Mouse (Mus musculus) stomach, embryonic 16.5 days (tissue): ENCODE measurements around the gene Olfr1344. TPM values are rescaled to one million over a fixed set of nuclear protein-coding genes. Genes with fewer than 3 reads are reported as not detected.

Experiments
- ATAC-seq: fragments of 200-750 bp; cut with Nextera tagmentation; 2 replicates; pipeline ENCODE4 v1.8.0; 2017; ENCODE audit warnings: moderate number of reproducible peaks, moderate TSS enrichment; ENCODE audit not compliant: insufficient read depth, low FRiP score
- H3K27ac ChIP-seq: fragments of 300-500 bp; sonication (generic); 2 replicates; pipeline ENCODE4 v1.5.1; 2014; ENCODE audit warnings: low read length
- H3K27me3 ChIP-seq: fragments of 300-500 bp; sonication (generic); 2 replicates; pipeline ENCODE4 v1.6.1; 2014; ENCODE audit warnings: low read length, control low read depth, mixed read lengths; ENCODE audit not compliant: control insufficient read depth, insufficient read depth
- H3K36me3 ChIP-seq: fragments of 300-500 bp; sonication (generic); 2 replicates; pipeline ENCODE4 v1.6.1; 2014; ENCODE audit warnings: low read length; ENCODE audit not compliant: control insufficient read depth, insufficient read depth
- H3K4me1 ChIP-seq: fragments of 300-500 bp; sonication (generic); 2 replicates; pipeline ENCODE4 v1.6.1; 2014; ENCODE audit warnings: low read length, control low read depth, mixed read lengths; ENCODE audit not compliant: control insufficient read depth, insufficient read depth
- H3K4me2 ChIP-seq: fragments of 300-500 bp; sonication (generic); 2 replicates; pipeline ENCODE4 v1.6.1; 2014; ENCODE audit warnings: low read depth, low read length, mixed read lengths
- H3K4me3 ChIP-seq: fragments of 300-500 bp; sonication (generic); replicated peaks from 2 replicates; pipeline ENCODE4 v1.5.1; 2014; ENCODE audit warnings: mild to moderate bottlenecking, low read length
- H3K9ac ChIP-seq: fragments of 300-500 bp; sonication (generic); 2 replicates; pipeline ENCODE4 v1.6.1; 2014; ENCODE audit warnings: low read length
- H3K9me3 ChIP-seq: fragments of 300-500 bp; sonication (generic); replicated peaks from 2 replicates; pipeline ENCODE4 v1.6.1; 2016; ENCODE audit warnings: low read length, control low read depth; ENCODE audit not compliant: control insufficient read depth
- WGBS: fragments of 180-500 bp; shearing (Covaris S2); extraction: QIAGEN DNeasy Blood & Tissue Kit; methylation state at CpG from one replicate; pipeline ENCODE4 v1.1.7; 2014; 5-methylcytosine and 5-hydroxymethylcytosine counted together
- polyA plus RNA-seq: library from polyadenylated mRNA; unstranded; fragments of >200 nt; fragmentation: Nextera tagmentation; extraction: Ambion mirVana; gene quantifications from 2 replicates; pipeline ENCODE4 v1.2.1, GENCODE M21; 2015

Olfr1344 gene
- not detected in 2 replicates for polyA plus RNA-seq

DNA sequence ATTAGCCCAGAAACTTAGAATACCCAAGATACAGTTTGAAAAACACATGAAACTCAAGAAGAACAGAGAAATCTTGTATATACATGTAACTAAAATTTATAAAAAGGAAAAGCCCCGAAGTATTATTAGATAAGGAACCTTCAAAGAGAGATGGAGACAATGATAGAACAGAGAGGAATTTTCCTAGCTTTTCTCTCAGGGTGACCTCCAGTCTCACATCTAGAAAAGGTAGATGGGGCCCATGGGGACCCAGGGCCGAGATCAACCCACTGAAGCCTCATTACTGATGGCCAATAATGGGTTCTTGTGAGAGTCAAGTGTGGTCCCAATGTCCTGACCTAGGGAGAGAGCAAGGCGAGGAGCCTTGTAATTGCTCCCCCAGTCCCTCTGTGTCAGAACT, at the start of gene Olfr1344:
Olfr1344 (plus strand) TSS at position 301 of the 400 bp plus-strand sequence.
- ATAC-seq: no peak
- 78% methylated on average over 3 of the region's 3 CpGs for WGBS
- H3K36me3 ChIP-seq: no peaks in the 10 kb centered on the region

DNA sequence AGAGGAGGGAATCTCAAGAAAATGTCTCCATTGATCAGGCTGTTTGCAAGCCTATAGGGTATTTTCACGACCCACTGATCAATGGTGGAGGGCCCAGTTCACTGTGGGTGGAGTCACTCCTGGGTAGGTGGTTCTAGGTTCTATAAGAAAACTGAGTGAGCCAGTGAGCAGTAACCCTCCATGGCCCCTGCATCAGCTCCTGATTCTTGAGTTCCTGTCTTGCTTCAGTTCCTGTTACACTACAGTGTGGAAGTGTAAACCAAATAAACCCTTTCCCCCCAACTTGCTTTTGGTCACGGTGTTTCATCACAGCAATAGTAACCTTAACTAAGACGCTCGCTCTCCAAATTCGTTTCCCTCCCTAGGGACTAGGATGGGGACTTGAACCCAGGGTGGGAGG, 49.5 kb upstream of the Olfr1344 start:
- no peaks in the 10 kb centered on the region for H3K27me3 ChIP-seq
- no peaks in the 10 kb centered on the region for H3K9me3 ChIP-seq
- H3K36me3 ChIP-seq: 0 out of 2 replicates have a peak, but pooled peaks cover 5% of the 10 kb centered on the region
- no peak overlapping the region for H3K4me3 ChIP-seq
- ATAC-seq: no peak
- 81% methylated on average over 5 of the region's 5 CpGs for WGBS
- no peak overlapping the region for H3K4me2 ChIP-seq
- H3K27ac ChIP-seq: no peak overlapping the region
- peaks cover 2% of the 10 kb centered on the region; the same call in 1 of the 2 replicates for H3K4me1 ChIP-seq
- H3K9ac ChIP-seq: no peak overlapping the region

More for the DNA sequence above, at the start of gene Olfr1344:
- Histone ChIP-seq H3K27ac (no peak within 1 kb of the TSS), H3K9me3 (no peaks in the 10 kb centered on the region), H3K9ac (no peak within 1 kb of the TSS), H3K4me2 (no peak within 1 kb of the TSS), H3K4me1 (no peaks in the 10 kb centered on the region), H3K4me3 (no peak within 1 kb of the TSS), H3K27me3 (no peaks in the 10 kb centered on the region)

DNA sequence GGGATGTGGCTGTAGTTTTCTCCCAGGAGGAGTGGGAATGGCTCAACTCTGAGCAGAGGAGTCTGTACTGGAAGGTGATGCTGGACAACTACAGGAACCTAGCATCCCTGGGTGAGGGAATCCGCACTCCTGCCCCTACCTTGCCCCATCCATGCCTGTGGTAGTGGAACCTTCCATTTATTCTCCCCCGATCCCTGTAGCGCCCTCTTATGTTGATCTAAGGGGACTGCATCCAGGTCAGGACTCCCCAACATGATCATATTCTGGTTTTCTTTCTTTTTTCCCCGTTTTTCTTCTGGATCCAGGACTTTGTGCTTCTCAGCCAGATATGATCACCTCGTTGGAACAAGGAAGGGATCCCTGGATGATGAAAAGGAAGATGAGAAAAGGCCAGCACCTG, 49.0 kb upstream of the Olfr1344 start:
- no peak for ATAC-seq
- H3K27ac ChIP-seq: no peak overlapping the region
- 0 out of 2 replicates have a peak, but pooled peaks cover 5% of the 10 kb centered on the region for H3K36me3 ChIP-seq
- H3K9me3 ChIP-seq: no peaks in the 10 kb centered on the region
- no peak overlapping the region for H3K9ac ChIP-seq
- H3K4me3 ChIP-seq: no peak overlapping the region
- H3K27me3 ChIP-seq: no peaks in the 10 kb centered on the region
- no peaks in the 10 kb centered on the region for H3K4me1 ChIP-seq
- no peak overlapping the region for H3K4me2 ChIP-seq
- 75% methylated on average over 5 of the region's 5 CpGs for WGBS

DNA sequence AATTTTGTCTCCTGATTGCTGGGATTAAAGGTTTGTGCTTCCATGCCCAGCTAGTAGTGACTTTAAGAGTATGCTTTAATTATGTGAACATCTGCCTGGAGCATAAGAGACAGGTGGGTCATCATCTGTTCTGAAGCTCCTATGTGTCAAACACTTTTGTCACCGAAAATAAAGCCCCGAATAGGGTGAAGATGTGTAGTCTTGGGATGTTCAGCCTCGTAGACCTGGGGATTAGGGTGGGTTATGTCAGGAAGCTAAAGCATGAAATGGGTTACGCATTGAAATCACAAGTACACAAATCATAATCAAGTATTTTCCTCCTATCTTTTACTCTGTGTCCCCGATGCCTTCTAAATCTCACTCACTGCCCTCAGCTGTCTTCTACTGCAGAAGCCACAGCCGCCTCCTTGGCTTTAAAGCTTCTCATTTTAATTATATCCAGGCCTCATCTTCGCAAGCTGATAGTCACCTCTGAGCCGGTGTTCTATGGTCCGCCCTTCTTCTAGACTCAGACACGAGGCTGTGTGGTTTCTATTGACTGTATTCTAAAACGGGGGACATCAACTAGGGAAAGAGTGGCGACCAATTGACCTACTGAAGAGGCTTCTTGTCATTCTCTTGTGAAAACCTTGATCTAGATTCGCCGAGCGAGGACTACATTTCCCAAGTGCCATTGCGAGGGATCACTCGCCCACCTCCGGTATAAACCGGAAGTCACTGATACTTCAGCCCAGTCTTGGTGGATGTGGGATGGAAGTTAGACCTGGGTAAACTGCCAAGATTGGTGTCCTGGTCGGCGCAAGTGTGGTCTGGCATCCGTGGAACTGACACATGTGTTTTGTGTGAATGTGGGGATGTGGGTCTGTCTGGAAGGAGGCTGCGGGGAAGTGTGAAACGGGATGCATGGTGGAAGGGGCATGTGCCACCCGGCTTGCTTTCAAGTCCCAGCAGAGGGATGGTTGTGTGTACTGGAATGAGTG, 40.2 kb upstream of the Olfr1344 start, which contains the start of gene Smim17:
Smim17 (plus strand) TSS at position 720 of the 980 bp plus-strand sequence.
- Histone ChIP-seq H3K27me3 (no peaks in the 10 kb centered on the region), H3K4me1 (no peaks in the 10 kb centered on the region), H3K4me3 (peak within 1 kb of the TSS; percentile 55), H3K4me2 (peak within 1 kb of the TSS; percentile 65), H3K36me3 (no peaks in the 10 kb centered on the region), H3K27ac (no peak within 1 kb of the TSS), H3K9ac (peak within 1 kb of the TSS; percentile 68), H3K9me3 (no peaks in the 10 kb centered on the region)
- 25% methylated on average over 25 of the region's 25 CpGs for WGBS
- ATAC-seq: peak; percentile 60; the same call in 1 of the 2 replicates

DNA sequence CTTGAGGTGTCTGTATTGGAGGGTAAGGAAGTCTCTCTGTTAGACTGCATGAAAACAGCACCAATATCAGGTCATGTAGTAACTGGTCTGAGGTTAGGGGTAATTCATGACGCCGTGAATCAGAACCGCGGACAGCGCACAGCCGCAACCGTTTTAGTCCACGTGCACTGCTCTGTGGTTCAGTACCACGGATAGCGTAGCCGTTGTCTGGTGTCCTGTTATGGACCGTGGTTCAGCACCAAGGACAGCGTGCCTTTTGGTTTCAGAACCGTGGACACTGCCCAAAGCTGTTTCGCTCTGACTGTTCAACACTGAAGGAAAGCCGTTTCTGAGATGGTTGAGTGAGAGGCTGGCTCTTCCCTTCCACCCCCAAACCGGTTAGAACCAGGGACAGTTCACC, 28.4 kb upstream of the Olfr1344 start, which contains the start of gene Gm20715:
Gm20715 (plus strand) TSS at position 235 of the 400 bp plus-strand sequence.
- ATAC-seq: peak; percentile 94
- H3K27me3 ChIP-seq: no peaks in the 10 kb centered on the region
- H3K9ac ChIP-seq: no peak within 1 kb of the TSS
- H3K4me3 ChIP-seq: no peak within 1 kb of the TSS
- 0% methylated on average over 17 of the region's 17 CpGs for WGBS
- no peaks in the 10 kb centered on the region for H3K36me3 ChIP-seq
- H3K9me3 ChIP-seq: no peaks in the 10 kb centered on the region
- no peak within 1 kb of the TSS for H3K4me2 ChIP-seq
- H3K27ac ChIP-seq: no peak within 1 kb of the TSS
- H3K4me1 ChIP-seq: no peaks in the 10 kb centered on the region

DNA sequence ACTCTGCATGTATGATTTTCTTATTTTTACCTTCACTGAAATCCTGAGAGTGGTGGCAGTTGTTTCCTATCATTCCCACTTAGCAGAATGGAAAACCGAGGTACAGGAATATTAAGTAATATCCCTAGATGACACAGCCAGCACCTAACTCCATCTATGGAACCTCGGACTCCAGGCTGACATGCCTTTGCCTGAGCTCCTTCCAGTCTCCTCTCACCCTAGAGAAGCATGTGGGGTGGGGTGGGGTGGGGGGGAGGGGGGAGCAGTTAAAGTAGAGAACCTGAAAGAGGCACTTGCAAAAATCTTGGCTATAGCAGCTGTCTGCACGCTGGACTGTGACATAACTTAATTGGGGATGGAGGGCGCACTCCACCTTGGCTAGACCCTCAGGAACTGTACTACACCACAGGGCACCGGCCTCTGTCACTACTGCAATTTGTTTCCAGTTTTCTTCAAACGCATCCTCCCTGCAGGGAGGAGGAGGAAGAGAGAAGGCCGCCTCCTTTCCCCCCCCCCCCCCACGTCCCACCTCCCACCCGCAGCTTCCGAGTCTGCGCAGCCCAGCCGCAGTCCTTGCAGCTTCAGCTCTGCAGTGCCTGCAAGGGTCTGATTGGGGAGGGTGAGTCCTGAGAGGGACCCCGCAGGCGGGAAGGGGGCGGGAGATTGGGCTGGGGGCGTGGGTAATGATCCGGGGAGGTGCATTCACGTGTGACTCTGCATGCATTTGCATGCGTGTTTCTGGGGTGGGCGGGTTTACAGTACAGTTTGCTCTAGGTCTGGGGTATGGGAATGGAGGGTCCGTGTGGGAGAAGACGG, 23.7 kb upstream of the Olfr1344 start:
- H3K4me2 ChIP-seq: no peak overlapping the region
- WGBS: 5% methylated on average over 22 of the region's 22 CpGs

DNA sequence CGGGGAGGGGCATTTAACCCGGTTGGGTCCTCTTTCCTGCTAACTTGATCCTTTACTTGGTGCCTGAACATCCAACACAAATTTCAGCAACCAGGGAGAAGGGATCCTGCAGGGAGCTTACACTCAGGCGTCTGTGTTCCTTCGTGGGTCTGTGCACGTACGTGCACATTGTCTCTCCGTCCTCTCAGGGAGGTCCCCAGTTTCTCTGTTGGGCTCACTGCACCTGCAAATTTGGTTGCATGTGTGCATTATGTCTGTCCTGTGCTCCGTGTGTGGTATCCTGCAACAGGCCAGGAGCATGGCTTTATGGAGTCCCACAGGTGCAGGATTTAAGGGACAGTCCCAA, 23.1 kb upstream of the Olfr1344 start:
- ATAC-seq: no peak
- Histone ChIP-seq H3K9ac (no peak overlapping the region), H3K4me3 (no peak overlapping the region), H3K27me3 (no peaks in the 10 kb centered on the region), H3K36me3 (no peaks in the 10 kb centered on the region), H3K27ac (no peak overlapping the region), H3K9me3 (no peaks in the 10 kb centered on the region), H3K4me1 (no peaks in the 10 kb centered on the region), H3K4me2 (no peak overlapping the region)
- WGBS: 24% methylated on average over 8 of the region's 8 CpGs

More for the DNA sequence above, 23.7 kb upstream of the Olfr1344 start:
- Histone ChIP-seq H3K4me1 (no peaks in the 10 kb centered on the region), H3K9ac (no peak overlapping the region), H3K36me3 (no peaks in the 10 kb centered on the region), H3K9me3 (no peaks in the 10 kb centered on the region), H3K4me3 (no peak overlapping the region), H3K27ac (no peak overlapping the region), H3K27me3 (no peaks in the 10 kb centered on the region)
- ATAC-seq: 0 out of 2 replicates have a peak, but pooled peaks have one; percentile 13

DNA sequence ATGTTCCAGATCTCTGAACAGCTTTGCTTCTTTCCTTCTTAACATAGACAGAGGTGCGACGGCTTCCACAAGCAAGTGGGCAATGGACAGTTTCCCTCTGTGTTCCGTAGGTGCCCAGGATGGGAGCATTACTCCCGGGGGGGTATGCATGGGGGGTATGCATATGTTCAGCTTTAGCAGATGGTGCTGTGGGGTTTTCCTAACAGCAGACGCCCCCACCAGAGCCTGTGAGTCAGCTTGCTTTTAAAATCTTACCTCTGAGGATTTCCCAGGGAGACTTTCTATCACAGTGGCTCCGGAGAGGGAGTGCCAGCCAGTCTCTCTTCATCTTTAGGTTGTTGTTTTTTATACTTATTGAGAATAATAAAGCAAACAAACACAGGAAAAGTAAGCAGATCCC, 18.6 kb upstream of the Olfr1344 start:
- Histone ChIP-seq H3K9ac (no peak overlapping the region), H3K4me2 (no peak overlapping the region), H3K4me1 (no peaks in the 10 kb centered on the region), H3K9me3 (no peaks in the 10 kb centered on the region), H3K36me3 (no peaks in the 10 kb centered on the region), H3K4me3 (no peak overlapping the region), H3K27me3 (no peaks in the 10 kb centered on the region), H3K27ac (no peak overlapping the region)
- ATAC-seq: no peak
- WGBS: 74% methylated on average over 6 of the region's 6 CpGs
